Mouse (Mus musculus): ENCODE measurements at regions not wholly inside any gene's neighbourhood (a gene's known extent, or its start where the extent isn't known, plus 50 kb on each side); places are given as distances from the start of the nearest gene placed in this dataset.
A peak's percentile ranks its signal among the peaks of the same experiment; 100 is the strongest.

DNA sequence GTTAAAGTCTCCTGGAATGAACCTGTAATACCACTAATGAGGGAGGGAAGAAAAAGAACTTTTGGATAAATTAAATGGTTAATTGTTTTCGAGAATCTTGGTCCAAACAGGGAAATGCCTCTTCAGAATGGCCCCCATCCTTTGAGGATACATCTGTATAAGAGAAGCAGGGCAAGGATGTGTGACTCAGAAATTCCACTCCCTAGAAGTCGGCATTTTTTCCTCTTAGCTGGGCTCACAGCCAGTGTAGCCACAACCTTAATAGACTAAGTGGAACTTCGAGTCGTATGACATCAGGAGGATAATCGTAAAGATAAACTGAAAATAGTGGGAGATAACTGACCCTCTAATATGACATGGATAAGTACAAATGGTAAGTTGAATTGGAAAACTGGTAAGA, 56.1 kb upstream of the Cav2 start:
- DNase-seq (ENCODE audit: low read depth, low spot score), result peak; percentile 100

DNA sequence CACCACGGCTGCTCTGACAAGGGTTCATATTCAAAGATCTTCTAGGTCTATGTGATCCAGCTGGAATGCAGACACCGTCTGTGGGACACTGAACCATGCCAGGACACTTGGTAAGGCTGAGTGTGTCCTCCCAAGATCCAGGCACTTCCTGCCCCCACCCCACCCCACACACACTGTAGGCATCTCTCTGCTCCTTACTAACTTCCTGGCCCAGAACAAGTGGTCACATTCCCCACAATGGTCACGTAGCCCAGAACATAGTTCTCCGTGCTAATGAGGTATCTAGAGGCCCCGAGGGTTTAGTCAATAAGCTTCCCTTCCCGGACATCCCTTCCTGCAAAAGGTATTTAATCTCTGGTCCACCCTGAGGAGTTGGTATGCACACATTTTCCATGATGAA, 54.5 kb upstream of the Cav2 start:
- DNase-seq (ENCODE audit: low read depth, low spot score), result no peak

Measured in 3T3-L1 (cell line).